Mouse (Mus musculus) CH12.LX (cell line): Measurements from ENCODE around the gene Ddx43. TPM values are rescaled to one million over a fixed set of nuclear protein-coding genes. Genes with fewer than 3 reads are reported as not detected.
A peak's percentile ranks its signal among the peaks of the same experiment; 100 is the strongest.

Source experiments
- DNase-seq: peaks from one replicate; pipeline ENCODE4 v3.0.0-alpha.2; 2013; ENCODE audit errors: extremely low read depth
- H3K27ac ChIP-seq: 2 replicates; pipeline ENCODE4 v1.5.1; 2012; ENCODE audit warnings: low read depth, mild to moderate bottlenecking, control low read depth, moderate library complexity; ENCODE audit not compliant: insufficient read depth
- H3K27me3 ChIP-seq: replicated peaks from 2 replicates; pipeline ENCODE3; 2012; ENCODE audit warnings: inconsistent platforms
- H3K36me3 ChIP-seq, 2 experiments: replicated peaks in 1 of 2; 2 replicates each; pipeline versions ENCODE3 to v1.6.1; 2012; ENCODE audit warnings: inconsistent platforms in 1 of 2, low read length in 1 of 2, mild to moderate bottlenecking in 1 of 2, mixed read lengths in 1 of 2, moderate library complexity in 1 of 2; ENCODE audit not compliant: control insufficient read depth in 1 of 2, insufficient read depth in 1 of 2
- H3K4me1 ChIP-seq, 2 experiments: 2 replicates each; pipeline ENCODE4 v1.6.1; 2012; ENCODE audit warnings: inconsistent platforms in 1 of 2, moderate library complexity in 1 of 2; ENCODE audit not compliant: insufficient read depth in 2 of 2, control insufficient read depth in 1 of 2
- H3K4me2 ChIP-seq: 2 replicates; pipeline ENCODE4 v1.6.1; 2012; ENCODE audit warnings: low read depth, mild to moderate bottlenecking, control low read depth; ENCODE audit not compliant: poor library complexity, insufficient read depth, severe bottlenecking
- H3K4me3 ChIP-seq, 3 experiments: fragments of 150-350 bp in 1 of 3; sonication (generic) in 1 of 3; replicated peaks in 1 of 3; 2 replicates each; pipeline versions ENCODE3 to v1.5.1; 2011 to 2012; ENCODE audit warnings: low read depth in 2 of 3, low read length in 2 of 3, mild to moderate bottlenecking in 2 of 3, moderate library complexity in 2 of 3, control low read depth in 1 of 3, improper control_type of control experiment in 1 of 3, inconsistent platforms in 1 of 3, mixed read lengths in 1 of 3; ENCODE audit not compliant: poor library complexity in 1 of 3
- H3K79me2 ChIP-seq: replicated peaks from 2 replicates; pipeline ENCODE4 v1.6.1; 2012; ENCODE audit warnings: mild to moderate bottlenecking, moderate library complexity; ENCODE audit not compliant: control insufficient read depth, poor library complexity, insufficient read depth, severe bottlenecking; ENCODE audit errors: extremely low read depth
- H3K9ac ChIP-seq: 2 replicates; pipeline ENCODE4 v1.6.1; 2012; ENCODE audit warnings: low read depth, mild to moderate bottlenecking, control low read depth, moderate library complexity; ENCODE audit not compliant: insufficient read depth
- H3K9me3 ChIP-seq: replicated peaks from 2 replicates; pipeline ENCODE3; 2012; ENCODE audit warnings: low read length, inconsistent platforms, mixed read lengths
- BHLHE40 ChIP-seq: IDR thresholded peaks from 2 replicates; pipeline ENCODE4 v1.6.1; 2011; ENCODE audit warnings: mild to moderate bottlenecking, low read depth, low read length, improper control_type of control experiment
- CHD1 ChIP-seq: IDR thresholded peaks from 2 replicates; pipeline ENCODE4 v1.6.1; 2012; ENCODE audit warnings: low read depth, low read length, improper control_type of control experiment, inconsistent platforms
- CHD2 ChIP-seq: IDR thresholded peaks from 2 replicates; pipeline ENCODE4 v1.6.1; 2011; ENCODE audit warnings: low read length, improper control_type of control experiment
- E2F4 ChIP-seq: IDR thresholded peaks from 2 replicates; pipeline ENCODE4 v1.6.1; 2011; ENCODE audit warnings: low read depth, low read length, improper control_type of control experiment; ENCODE audit not compliant: insufficient replicate concordance
- EP300 ChIP-seq: IDR thresholded peaks from 2 replicates; pipeline ENCODE4 v1.6.1; 2011; ENCODE audit warnings: low read length, improper control_type of control experiment
- GABPA ChIP-seq: IDR thresholded peaks from 2 replicates; pipeline ENCODE4 v1.6.1; 2012; ENCODE audit warnings: low read depth, low read length, improper control_type of control experiment, inconsistent platforms; ENCODE audit not compliant: insufficient replicate concordance
- HCFC1 ChIP-seq: IDR thresholded peaks from 2 replicates; pipeline ENCODE4 v1.6.1; 2012; ENCODE audit warnings: low read depth, mild to moderate bottlenecking, inconsistent platforms, low read length, improper control_type of control experiment
- JUN ChIP-seq: IDR thresholded peaks from 2 replicates; pipeline ENCODE4 v1.6.1; 2011; ENCODE audit warnings: low read depth, mild to moderate bottlenecking, low read length, improper control_type of control experiment, moderate library complexity; ENCODE audit not compliant: insufficient read depth
- JUND ChIP-seq: conservative IDR thresholded peaks from 2 replicates; pipeline ENCODE4 v1.6.1; 2011; ENCODE audit warnings: low read depth, low read length, improper control_type of control experiment
- KAT2A ChIP-seq: IDR thresholded peaks from 2 replicates; pipeline ENCODE4 v1.6.1; 2012; ENCODE audit warnings: low read length, improper control_type of control experiment, inconsistent platforms; ENCODE audit not compliant: insufficient replicate concordance
- MAFK ChIP-seq: IDR thresholded peaks from 2 replicates; pipeline ENCODE4 v1.6.1; 2011; ENCODE audit warnings: low read length, improper control_type of control experiment; ENCODE audit not compliant: insufficient replicate concordance
- MAX ChIP-seq: IDR thresholded peaks from 2 replicates; pipeline ENCODE4 v1.6.1; 2011; ENCODE audit warnings: low read length, improper control_type of control experiment
- MAZ ChIP-seq: IDR thresholded peaks from 2 replicates; pipeline ENCODE4 v1.6.1; 2012; ENCODE audit warnings: low read depth, mild to moderate bottlenecking, inconsistent platforms, low read length, improper control_type of control experiment, moderate library complexity
- MXI1 ChIP-seq: IDR thresholded peaks from 2 replicates; pipeline ENCODE4 v1.6.1; 2011; ENCODE audit warnings: mild to moderate bottlenecking, low read depth, low read length, improper control_type of control experiment
- MYC ChIP-seq: IDR thresholded peaks from 2 replicates; pipeline ENCODE4 v1.6.1; 2011; ENCODE audit warnings: low read depth, mild to moderate bottlenecking, improper control_type of control experiment, low read length
- PAX5 ChIP-seq: IDR thresholded peaks from 2 replicates; pipeline ENCODE4 v1.6.1; 2012; ENCODE audit warnings: low read length, inconsistent platforms, mixed read lengths
- POLR2A ChIP-seq: IDR thresholded peaks from 2 replicates; pipeline ENCODE4 v1.6.1; 2011; ENCODE audit warnings: low read depth, mild to moderate bottlenecking, improper control_type of control experiment, low read length
- RAD21 ChIP-seq: IDR thresholded peaks from 2 replicates; pipeline ENCODE4 v1.6.1; 2011; ENCODE audit warnings: low read depth, mild to moderate bottlenecking, low read length, improper control_type of control experiment, moderate library complexity
- RCOR1 ChIP-seq: conservative IDR thresholded peaks from 2 replicates; pipeline ENCODE4 v1.6.1; 2012; ENCODE audit warnings: low read depth, mild to moderate bottlenecking, inconsistent platforms, low read length, improper control_type of control experiment
- SIN3A ChIP-seq: IDR thresholded peaks from 2 replicates; pipeline ENCODE4 v1.6.1; 2012; ENCODE audit warnings: low read length, improper control_type of control experiment, inconsistent platforms
- TBP ChIP-seq: conservative IDR thresholded peaks from 2 replicates; pipeline ENCODE4 v1.6.1; 2011; ENCODE audit warnings: low read depth, low read length, improper control_type of control experiment
- TCF12 ChIP-seq: IDR thresholded peaks from 2 replicates; pipeline ENCODE4 v1.6.1; 2014; ENCODE audit warnings: low read depth, mild to moderate bottlenecking, inconsistent platforms, low read length, improper control_type of control experiment
- UBTF ChIP-seq: IDR thresholded peaks from 2 replicates; pipeline ENCODE4 v1.6.1; 2012; ENCODE audit warnings: low read depth, mild to moderate bottlenecking, inconsistent platforms, low read length, improper control_type of control experiment, moderate library complexity
- USF2 ChIP-seq: conservative IDR thresholded peaks from 2 replicates; pipeline ENCODE4 v1.6.1; 2011; ENCODE audit warnings: low read depth, low read length, improper control_type of control experiment
- ZC3H11A ChIP-seq: IDR thresholded peaks from 2 replicates; pipeline ENCODE4 v1.6.1; 2012; ENCODE audit warnings: low read depth, mild to moderate bottlenecking, inconsistent platforms, low read length, improper control_type of control experiment
- ZKSCAN1 ChIP-seq: IDR thresholded peaks from 2 replicates; pipeline ENCODE4 v1.6.1; 2012; ENCODE audit warnings: low read depth, inconsistent platforms, low read length, improper control_type of control experiment, borderline replicate concordance
- ZMIZ1 ChIP-seq: IDR thresholded peaks from 2 replicates; pipeline ENCODE4 v1.6.1; 2012; ENCODE audit warnings: low read depth, mild to moderate bottlenecking, inconsistent platforms, low read length, improper control_type of control experiment
- ZNF384 ChIP-seq: IDR thresholded peaks from 2 replicates; pipeline ENCODE4 v1.6.1; 2012; ENCODE audit warnings: low read depth, low read length, improper control_type of control experiment, inconsistent platforms
- dilution Hi-C: fragments of 300-500 bp; cut with MboI; formaldehyde crosslinking; loops from 2 replicates; pipeline ENCODE4 v1.14.3; 2020; ENCODE audit warnings: low sequenced_read_pairs; ENCODE audit not compliant: extremely low pct_unique_long_range_greater_than_20kb, extremely low pct_ligation_motif_present
- in situ Hi-C: fragments of 300-500 bp; cut with MboI; formaldehyde crosslinking; loops from 3 replicates; pipeline ENCODE4 v1.14.3; 2019; ENCODE audit warnings: low sequenced_read_pairs, low pct_ligation_motif_present, low pct_unique_long_range_greater_than_20kb, mixed read lengths
- polyA plus RNA-seq: library from polyadenylated mRNA; unstranded; fragments of >175 nt; gene quantifications from 2 replicates; pipeline ENCODE4 v1.2.1, GENCODE M21; 2012; ENCODE audit warnings: low read depth; ENCODE audit not compliant: insufficient read length
- total RNA-seq, 2 experiments: library from RNA; depleted of rRNA; stranded (reverse); fragments of 300-350 nt in 1 of 2; fragments of >200 nt in 1 of 2; gene quantifications; 2 replicates each; pipeline ENCODE4 v1.2.3; 2012 to 2014

Gene Ddx43
- total and polyA plus RNA-seq, 3 experiments, result not detected

- Histone ChIP-seq H3K9ac (peak overlapping the region; percentile 17; the same call in 1 of the 2 replicates), H3K4me3 (peak overlapping the region in 2 of 3 experiments; percentile 17 to 88), H3K4me1 (peaks cover 7 to 25% of the 10 kb centered on the region in 2 experiments), H3K9me3 (peaks cover 23% of the 10 kb centered on the region), H3K4me2 (peak overlapping the region; percentile 32; the same call in 1 of the 2 replicates), H3K79me2 (no peaks in the 10 kb centered on the region), H3K36me3 (peaks cover 13 to 25% of the 10 kb centered on the region in 2 experiments), H3K27me3 (peaks cover 38% of the 10 kb centered on the region), H3K27ac (no peak overlapping the region)
- TF ChIP-seq USF2 (no peak), EP300 (no peak), E2F4 (no peak), HCFC1 (no peak), MXI1 (no peak), TBP (no peak), JUND (no peak), MAZ (no peak), RAD21 (no peak), CHD2 (no peak), BHLHE40 (no peak), RCOR1 (no peak), POLR2A (no peak), MYC (no peak), KAT2A (no peak), UBTF (no peak), JUN (no peak), CHD1 (no peak)
- in situ Hi-C loops, result no loop called here
- DNase-seq, result no peak
- dilution Hi-C loops, result no loop called here
Measured at GRCm38 (mm10) chr9:78447606-78447972, 52.0 kb downstream of the Ddx43 start.

DNA sequence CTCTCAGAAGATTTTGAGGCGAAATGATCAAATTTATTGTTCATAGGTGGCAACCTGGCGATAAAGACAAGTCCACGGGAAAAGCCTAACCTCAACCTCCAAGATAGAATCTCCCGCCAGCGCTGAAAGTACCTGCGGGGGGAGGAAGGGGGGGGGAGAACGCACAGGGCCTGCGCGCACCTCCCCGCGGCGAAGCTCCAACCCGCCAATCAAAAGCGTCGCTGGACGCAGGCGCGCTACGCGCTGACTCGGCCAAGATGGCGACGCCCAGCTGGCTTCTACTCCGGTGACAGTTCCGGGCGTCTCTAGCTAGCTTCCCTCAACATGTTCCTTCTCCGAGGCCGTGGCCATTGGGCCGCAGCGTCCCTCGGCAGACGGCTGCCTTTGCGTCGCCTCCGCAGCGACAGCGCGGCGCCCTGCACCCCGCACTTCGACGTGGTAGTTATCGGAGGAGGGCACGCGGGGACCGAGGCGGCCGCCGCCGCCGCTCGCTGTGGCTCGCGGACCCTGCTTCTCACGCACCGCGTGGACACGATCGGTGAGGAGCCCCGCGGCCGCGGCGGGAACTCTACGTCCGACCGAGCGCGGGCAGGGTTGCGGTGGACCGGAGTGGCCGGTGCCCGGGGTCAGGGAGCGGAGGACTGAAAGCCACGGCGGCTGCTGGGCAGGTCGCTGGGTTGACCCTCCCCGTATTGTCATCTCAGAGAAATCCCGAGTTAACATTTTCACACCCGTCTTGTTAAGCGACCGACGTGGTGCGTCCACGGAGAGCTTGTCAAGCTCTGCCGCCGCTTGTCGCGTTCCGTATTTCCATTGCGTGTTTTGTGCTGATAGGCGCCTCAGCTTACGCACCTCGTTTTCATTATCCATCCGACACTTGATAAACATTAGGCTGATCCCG, 52.6 kb downstream of the Ddx43 start, which contains the start of the genes Mto1 and Gm17324:
Gene Mto1, plus strand, starts transcription at position 236 of the 901 bp plus-strand sequence.
Gene Gm17324, minus strand, starts transcription at position 814 of the 901 bp plus-strand sequence.
- Histone ChIP-seq H3K27me3 (peaks cover 35% of the 10 kb centered on the region), H3K9me3 (peaks cover 17% of the 10 kb centered on the region), H3K79me2 (no peaks in the 10 kb centered on the region), H3K27ac (peak within 1 kb of the TSS; percentile 48), H3K4me3 (peak within 1 kb of the TSS; percentile 88 to 94 (median 91)), H3K4me1 (peaks cover 7 to 25% of the 10 kb centered on the region in 2 experiments), H3K36me3 (peaks cover 18 to 32% of the 10 kb centered on the region in 2 experiments), H3K9ac (peak within 1 kb of the TSS; percentile 80), H3K4me2 (peak within 1 kb of the TSS; percentile 82)
- dilution Hi-C loops, result no loop called here
- peak; percentile 91 for DNase-seq
- in situ Hi-C loops, result no loop called here
- TF ChIP-seq EP300 (0 out of 2 replicates have a peak, but pooled peaks have one; percentile 15), MYC (0 out of 2 replicates have a peak, but pooled peaks have one; percentile 46), ZMIZ1 (no peak; the same call in 1 of the 2 replicates), TCF12 (peak; percentile 75), PAX5 (no peak), ZNF384 (no peak), MAFK (no peak), ZKSCAN1 (no peak), ZC3H11A (no peak), MXI1 (peak; percentile 71), BHLHE40 (no peak), POLR2A (peak; percentile 89), RCOR1 (no peak), CHD2 (no peak), RAD21 (no peak), E2F4 (peak; percentile 94), SIN3A (peak; percentile 53; the same call in 1 of the 2 replicates), MAZ (peak; percentile 92; the same call in 1 of the 2 replicates), GABPA (no peak), MAX (peak; percentile 41)
